Mouse (Mus musculus) megakaryocyte, adult 5-6 weeks (primary cell): ENCODE measurements around the gene Ly9. TPM values are rescaled to one million over a fixed set of nuclear protein-coding genes. Genes with fewer than 3 reads are reported as not detected.

ENCODE experiments used
- total RNA-seq, 2 experiments: library from RNA; stranded (forward) in 1 of 2; stranded (reverse) in 1 of 2; fragments of 153-499, 151-499 nt in 1 of 2; fragments of 221-1000, 200-1000 nt in 1 of 2; gene quantifications; 2 replicates each; pipeline versions ENCODE4 v1.2.3 to v1.2.4; 2015 to 2017

Gene Ly9
- total RNA-seq, 2 experiments from 2014 or later, result 41.3 to 75.3 TPM

Other genes with a start within 250 kb of the Ly9 start
- 0.09 TPM in 1 of 2 replicates, not detected in the other for gene Klhdc9, start 246.6 kb downstream of the Ly9 start, total RNA-seq (2015)
- gene Klhdc9, start 246.6 kb downstream of the Ly9 start, total RNA-seq (2017), result 0.16 and 0.59 TPM in 2 replicates
- gene Nectin4, start 237.3 kb downstream of the Ly9 start, total RNA-seq (2015), result 0.66 and 1.2 TPM in 2 replicates
- gene Nectin4, start 237.3 kb downstream of the Ly9 start, total RNA-seq (2017), result 1.3 and 2.1 TPM in 2 replicates
- gene Arhgap30, start 218.5 kb downstream of the Ly9 start, total RNA-seq (2015), result 95.6 and 105 TPM in 2 replicates
- 231 and 235 TPM in 2 replicates for gene Arhgap30, start 218.5 kb downstream of the Ly9 start, total RNA-seq (2017)
- gene Usf1, start 196.1 kb downstream of the Ly9 start, total RNA-seq (2015), result 23.0 and 27.0 TPM in 2 replicates
- 76.7 and 80.1 TPM in 2 replicates for gene Usf1, start 196.1 kb downstream of the Ly9 start, total RNA-seq (2017)
- gene Tstd1, start 188.5 kb downstream of the Ly9 start, total RNA-seq (2015), result 3.8 and 4.1 TPM in 2 replicates
- 0.61 and 5.1 TPM in 2 replicates for gene Tstd1, start 188.5 kb downstream of the Ly9 start, total RNA-seq (2017)
- 0.33 and 0.59 TPM in 2 replicates for gene F11r, start 169.9 kb downstream of the Ly9 start, total RNA-seq (2015)
- not detected in 2 replicates for gene F11r, start 169.9 kb downstream of the Ly9 start, total RNA-seq (2017)
- gene Alyref2, start 103.9 kb downstream of the Ly9 start, total RNA-seq (2015), result 8.7 and 11.4 TPM in 2 replicates
- 12.7 and 13.2 TPM in 2 replicates for gene Alyref2, start 103.9 kb downstream of the Ly9 start, total RNA-seq (2017)
- not detected in 2 replicates for gene Itln1, start 72.1 kb downstream of the Ly9 start, total RNA-seq (2015)
- gene Itln1, start 72.1 kb downstream of the Ly9 start, total RNA-seq (2017), result not detected in 2 replicates
- 12.3 and 15.1 TPM in 2 replicates for gene Cd244a, start 48.2 kb downstream of the Ly9 start, total RNA-seq (2015)
- gene Cd244a, start 48.2 kb downstream of the Ly9 start, total RNA-seq (2017), result 16.3 and 16.8 TPM in 2 replicates
- gene Slamf7, start 45.6 kb upstream of the Ly9 start, total RNA-seq (2015), result 13.4 and 16.1 TPM in 2 replicates
- gene Slamf7, start 45.6 kb upstream of the Ly9 start, total RNA-seq (2017), result 9.3 and 17.3 TPM in 2 replicates
- gene Cd48, start 74.6 kb upstream of the Ly9 start, total RNA-seq (2015), result 528 and 600 TPM in 2 replicates
- 243 and 278 TPM in 2 replicates for gene Cd48, start 74.6 kb upstream of the Ly9 start, total RNA-seq (2017)
- gene Slamf1, start 159.7 kb upstream of the Ly9 start, total RNA-seq (2015), result not detected in 2 replicates
- gene Slamf1, start 159.7 kb upstream of the Ly9 start, total RNA-seq (2017), result not detected in 2 replicates
- 153 and 188 TPM in 2 replicates for gene Cd84, start 232.3 kb upstream of the Ly9 start, total RNA-seq (2015)
- 269 and 296 TPM in 2 replicates for gene Cd84, start 232.3 kb upstream of the Ly9 start, total RNA-seq (2017)